Mouse (Mus musculus): ENCODE data around the gene Smpd1. TPM values are rescaled to one million over a fixed set of nuclear protein-coding genes. Genes with fewer than 3 reads are reported as not detected.

The Smpd1 gene
- total RNA-seq (2015) (16.2 and 21.0 TPM in 2 replicates), total RNA-seq (2017) (9.5 and 16.2 TPM in 2 replicates)

DNA sequence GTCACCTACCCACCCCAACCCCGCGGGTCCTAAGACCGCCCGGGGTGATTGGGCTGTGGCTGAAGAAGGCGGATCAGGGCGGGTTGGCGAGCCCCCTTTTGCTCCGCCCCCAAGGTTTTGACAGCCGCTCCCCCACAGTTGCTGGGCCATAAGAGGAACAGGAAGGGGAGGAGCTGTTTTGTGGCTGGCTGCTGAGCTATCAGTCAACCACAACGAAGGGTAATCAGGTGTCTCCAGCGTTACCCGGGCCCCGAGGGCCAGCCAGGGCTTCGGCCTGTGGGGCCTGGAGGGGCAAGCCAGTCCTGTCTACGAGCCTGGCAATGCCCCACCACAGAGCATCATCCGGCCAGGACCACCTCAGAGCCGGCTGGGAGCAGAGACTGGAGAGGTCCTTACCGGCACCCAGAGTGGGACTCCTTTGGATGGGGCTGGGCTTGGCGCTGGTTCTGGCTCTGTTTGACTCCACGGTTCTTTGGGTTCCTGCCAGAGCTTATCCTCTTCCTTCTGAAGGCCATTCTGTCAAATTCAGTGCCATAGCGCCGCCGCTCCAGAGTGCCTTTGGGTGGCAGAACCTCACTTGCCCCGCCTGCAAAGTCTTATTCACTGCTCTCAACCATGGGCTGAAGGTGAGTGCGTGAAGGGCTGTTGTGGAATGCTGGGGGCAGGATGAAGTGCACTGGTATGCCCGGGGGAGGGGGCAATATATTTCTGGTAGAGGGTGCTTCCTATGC lies at the start of gene Smpd1:
Gene Smpd1 (plus strand): TSS at position 149 of the 731 bp plus-strand sequence.
- peak; percentile 92 for ATAC-seq (replicated peaks; ENCODE audit: poor library complexity)

DNA sequence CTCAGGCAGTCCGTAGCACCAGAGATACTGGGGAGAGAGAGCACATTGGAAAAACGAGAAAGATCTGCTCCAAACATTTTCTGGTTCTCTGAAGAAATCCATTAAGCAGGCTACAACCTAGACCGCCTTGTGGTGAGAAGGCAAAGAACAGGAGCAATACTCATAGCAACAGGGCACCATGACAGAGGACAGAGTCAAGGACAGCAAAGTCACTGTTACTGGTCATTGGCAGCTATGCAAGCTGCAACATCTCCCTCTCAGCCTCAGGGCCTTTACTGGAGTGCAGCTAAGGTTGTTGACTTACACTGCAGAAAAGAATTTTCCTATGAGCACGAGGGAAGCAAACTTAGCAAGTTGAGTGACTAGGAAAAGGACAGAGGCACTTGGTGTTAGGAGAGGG lies 46.9 kb upstream of the Smpd1 start:
- ATAC-seq (replicated peaks; ENCODE audit: poor library complexity): no peak

DNA sequence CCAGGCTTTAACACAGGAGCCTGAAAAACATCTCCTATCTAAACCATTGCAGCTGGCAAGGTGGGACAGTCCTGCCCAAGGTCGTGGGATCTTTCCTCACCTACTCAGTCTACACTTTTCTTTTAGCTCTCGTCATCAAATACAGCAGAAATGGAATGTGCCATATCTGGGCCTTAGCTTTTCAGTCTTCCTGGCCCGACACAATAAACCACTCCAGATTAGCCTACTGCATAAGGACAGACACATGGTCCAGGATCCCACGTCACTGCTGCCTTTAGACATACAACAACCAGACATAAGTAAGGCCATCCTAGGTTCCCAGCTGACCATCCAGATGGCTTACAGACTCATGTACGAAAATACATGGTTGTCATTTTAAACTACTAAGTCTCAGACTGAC lies 44.0 kb upstream of the Smpd1 start:
- ATAC-seq (replicated peaks; ENCODE audit: poor library complexity): no peak

DNA sequence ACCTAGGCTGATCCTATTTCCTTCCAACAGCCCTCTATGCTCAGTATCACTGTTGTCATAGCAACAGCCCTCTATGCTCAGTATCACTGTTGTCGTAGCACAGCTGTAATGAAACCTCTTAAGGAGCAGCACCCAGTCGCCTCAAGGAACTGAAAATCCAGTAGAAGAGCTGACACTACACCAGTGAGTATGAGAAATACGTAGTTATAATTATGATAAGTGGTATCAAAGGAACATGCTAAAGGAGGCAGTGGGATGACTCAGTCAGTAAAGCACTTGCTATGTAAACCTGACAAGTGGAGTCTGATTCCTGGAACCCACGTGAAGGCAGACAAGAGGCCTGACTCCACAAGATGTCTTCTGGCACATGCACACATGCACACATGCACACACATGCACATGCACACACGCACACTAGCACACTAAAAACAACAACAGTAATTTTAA lies 40.3 kb upstream of the Smpd1 start:
- no peak for ATAC-seq (replicated peaks; ENCODE audit: poor library complexity)

DNA sequence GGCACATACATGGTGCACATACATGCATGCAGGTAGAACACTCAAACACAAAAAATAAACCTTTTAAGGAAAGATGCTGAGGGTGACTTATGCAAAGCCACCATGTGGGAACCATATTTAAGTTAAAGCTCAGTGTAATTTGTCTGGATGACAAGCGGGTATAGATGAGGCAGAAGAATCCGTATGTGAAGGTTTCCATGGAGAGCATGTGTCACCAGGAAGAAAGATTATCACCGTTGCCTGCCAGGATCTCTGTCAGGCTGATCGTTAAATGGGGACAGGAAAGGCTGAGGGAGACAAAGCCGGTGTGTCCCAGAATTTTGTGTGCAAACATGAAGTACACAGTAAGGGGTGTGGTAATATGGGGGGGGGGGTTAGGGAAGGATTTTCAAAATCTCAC lies 39.6 kb upstream of the Smpd1 start:
- ATAC-seq (replicated peaks; ENCODE audit: poor library complexity): no peak

DNA sequence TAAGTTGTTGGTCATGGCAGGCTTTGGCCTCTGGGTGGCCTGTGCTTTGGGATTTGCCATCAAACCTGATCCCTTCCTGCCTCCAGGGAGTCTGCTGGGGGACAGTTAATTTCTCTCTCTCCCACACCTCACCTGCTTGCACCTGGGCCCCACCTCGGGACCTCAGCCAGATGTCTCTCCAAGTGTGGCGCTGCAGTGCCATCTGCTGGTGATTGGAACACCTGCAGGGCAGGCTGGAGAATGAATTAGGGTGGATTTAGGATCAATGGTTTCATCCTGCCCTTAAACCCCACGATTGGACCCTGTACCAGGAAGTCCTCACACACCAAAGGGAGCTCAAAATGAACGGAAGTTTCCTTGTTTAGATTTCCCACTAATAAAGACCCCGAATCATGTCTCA lies 39.0 kb upstream of the Smpd1 start:
- peak; percentile 96 for ATAC-seq (replicated peaks; ENCODE audit: poor library complexity)

DNA sequence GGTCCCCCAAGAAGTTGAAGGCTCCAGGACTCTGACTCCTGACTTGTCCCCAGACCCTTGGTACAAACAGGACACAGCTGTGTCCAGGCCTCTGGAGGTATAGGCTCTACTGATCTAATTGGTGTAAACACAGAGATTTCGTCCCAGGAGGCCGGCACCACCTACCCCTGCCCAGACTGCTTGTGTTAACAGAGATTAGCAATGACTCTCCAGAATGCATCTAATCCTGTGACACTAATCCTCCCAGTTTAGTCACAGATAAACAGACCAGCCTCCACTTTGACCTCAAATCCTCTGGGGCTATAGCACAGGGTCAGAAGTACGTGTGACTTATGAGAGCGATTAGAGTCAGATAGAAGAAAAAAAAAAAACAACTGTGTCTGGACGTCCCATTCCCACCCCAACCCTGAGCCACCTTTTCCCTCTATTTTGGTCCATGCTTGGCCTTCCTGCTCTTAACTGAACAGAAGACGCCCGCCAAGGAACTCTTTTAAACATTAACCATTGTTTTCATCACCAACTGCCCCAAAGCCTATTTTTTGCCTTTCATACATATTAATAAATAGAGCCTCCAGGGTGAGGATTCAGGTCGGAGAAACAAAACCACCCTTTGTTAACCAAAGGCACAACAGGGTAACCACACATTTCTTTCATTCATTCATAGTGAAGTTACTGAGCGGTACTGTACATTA lies 37.3 kb upstream of the Smpd1 start:
- no peak for ATAC-seq (replicated peaks; ENCODE audit: poor library complexity)

DNA sequence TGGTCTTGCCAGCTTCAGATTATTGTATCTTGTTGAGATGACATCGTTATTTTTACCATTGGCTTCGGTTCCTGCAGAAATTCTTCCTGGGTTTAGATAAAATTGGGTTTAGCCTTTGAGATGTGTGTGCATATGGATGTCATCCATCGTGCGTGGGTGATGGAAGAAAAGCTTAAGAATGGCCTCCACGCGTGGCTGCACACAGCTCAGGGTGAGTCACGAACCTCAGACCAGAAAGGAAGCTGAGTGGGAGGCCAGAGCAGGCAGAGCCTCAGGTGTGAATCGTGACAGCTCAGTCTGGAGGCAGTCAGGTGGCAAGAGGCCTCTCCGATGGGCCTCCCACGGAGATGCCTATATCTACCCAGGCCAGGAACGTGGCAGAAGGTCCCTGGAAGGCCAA lies 34.8 kb upstream of the Smpd1 start:
- ATAC-seq (replicated peaks; ENCODE audit: poor library complexity): no peak

DNA sequence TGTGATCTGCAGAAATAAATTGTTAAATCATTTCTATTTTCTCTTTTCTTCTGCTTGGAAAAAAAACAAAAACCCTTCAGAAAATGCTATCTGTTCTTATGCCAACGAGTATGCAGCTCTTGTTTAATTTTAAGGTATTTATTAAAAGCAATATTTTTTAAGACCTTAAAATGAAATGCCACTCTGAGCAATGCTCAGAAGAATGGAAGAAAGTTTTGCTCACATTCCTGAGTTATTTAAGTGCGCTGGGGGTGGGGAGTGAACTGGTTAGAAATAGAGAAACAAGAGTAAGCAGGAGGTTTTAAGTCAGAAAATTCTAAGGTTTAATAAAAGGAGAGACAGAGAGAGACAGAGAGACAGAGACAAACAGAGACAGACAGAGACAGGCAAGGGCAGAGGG lies 34.4 kb upstream of the Smpd1 start:
- no peak for ATAC-seq (replicated peaks; ENCODE audit: poor library complexity)

DNA sequence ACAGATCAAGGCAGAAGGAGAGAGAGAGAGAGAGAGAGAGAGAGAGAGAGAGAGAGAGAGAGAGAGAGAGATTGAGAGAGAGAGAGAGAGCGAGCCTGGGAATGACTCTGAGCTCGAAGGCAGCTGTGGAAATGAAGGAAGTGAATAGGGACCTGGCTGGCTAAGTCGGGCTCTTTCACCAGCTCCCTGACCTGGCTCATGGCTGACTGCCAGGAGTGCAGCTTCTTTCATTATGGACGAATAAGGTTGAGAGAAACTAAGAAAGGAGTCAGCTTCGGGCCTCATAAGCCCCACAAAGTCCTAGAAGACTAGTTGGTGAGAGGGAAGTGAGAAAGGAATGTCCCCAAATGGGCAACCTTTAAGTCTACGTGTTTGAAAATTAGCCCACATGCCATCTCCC lies 34.0 kb upstream of the Smpd1 start:
- no peak for ATAC-seq (replicated peaks; ENCODE audit: poor library complexity)

DNA sequence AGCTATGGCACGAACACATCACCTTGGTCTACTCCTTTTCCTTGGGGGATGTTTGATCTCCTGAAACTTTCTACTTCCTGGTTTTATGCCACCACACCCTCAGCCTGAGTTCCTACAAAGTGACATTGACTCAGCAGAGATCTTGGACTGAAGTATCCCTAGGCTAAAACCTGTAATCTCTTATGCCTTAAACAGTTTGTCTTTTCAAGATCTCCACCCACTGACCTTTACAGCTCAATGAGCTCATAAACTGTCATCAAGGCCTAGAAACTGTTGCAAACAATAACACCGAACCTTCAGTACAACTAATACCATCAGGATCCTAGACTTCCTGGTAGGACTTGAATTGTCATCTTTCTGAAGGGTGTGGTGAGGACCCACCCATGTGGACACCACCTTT lies 29.9 kb upstream of the Smpd1 start:
- no peak for ATAC-seq (replicated peaks; ENCODE audit: poor library complexity)

DNA sequence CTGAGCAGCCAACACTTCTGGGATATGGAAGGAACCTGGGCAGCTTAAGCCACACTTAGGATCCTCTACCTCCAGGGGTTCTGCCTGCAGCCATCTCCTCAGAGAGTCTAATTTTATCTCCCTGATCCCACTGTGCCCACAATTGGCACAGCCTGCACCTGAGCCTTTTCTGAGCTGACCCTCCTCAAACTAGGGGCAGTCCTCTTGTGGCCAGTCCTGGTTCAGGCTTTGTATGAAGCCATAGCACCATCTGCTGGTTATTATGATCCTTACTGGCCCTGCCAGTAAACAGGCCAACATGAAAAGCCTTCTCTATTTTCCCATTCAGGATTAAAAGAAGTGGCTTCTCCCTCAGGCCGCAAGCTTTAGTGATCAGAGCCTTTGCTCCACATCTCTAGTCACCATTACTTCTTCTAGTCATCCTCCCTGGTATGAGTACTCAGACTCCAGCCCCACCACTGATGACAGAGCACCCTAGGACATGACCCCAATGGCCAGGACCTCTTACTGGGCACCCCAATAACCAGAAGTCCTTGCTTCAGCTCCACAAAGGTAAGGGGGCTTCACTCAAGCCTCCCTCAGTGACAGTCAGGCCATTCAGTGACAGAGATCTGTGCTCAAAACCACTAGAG lies 26.7 kb upstream of the Smpd1 start:
- ATAC-seq (replicated peaks; ENCODE audit: poor library complexity): peak; percentile 88

DNA sequence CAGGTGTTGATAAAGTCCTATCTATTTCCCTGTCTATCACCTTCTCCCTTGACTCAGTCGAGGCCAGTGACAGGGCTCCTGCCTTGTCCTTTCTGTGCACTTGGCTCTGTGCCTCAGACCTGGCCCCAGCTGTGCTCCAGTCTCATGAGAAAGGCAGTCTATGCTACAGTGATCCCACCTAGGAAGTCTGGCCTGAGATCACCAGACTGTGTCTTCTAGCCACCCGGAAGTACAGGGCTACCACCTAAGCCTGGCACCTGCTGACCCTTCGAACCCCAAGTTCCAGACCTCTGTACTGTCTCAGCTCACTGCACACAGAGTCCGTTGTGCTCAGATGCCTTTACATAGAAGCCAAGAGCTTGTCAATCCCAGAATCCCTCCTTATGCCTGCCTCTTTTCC lies 26.1 kb upstream of the Smpd1 start:
- no peak for ATAC-seq (replicated peaks; ENCODE audit: poor library complexity)

DNA sequence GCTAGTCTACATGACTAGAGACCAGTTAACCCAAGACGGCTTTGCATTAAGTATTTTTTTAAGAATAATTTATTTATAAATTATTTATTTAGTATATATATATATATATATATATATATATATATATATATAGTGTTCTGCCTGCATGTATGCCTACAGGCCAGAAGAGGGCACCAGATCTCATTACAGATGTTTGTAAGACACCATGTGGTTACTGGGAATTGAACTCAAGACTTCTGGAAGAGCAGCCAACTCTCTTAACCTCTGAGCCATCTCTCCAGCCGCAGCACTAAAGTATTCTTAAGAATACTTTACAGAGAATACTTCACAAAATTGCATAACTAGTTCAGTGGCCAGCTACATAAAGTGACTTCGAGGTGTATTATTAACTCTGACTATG lies 20.0 kb upstream of the Smpd1 start:
- no peak for ATAC-seq (replicated peaks; ENCODE audit: poor library complexity)

DNA sequence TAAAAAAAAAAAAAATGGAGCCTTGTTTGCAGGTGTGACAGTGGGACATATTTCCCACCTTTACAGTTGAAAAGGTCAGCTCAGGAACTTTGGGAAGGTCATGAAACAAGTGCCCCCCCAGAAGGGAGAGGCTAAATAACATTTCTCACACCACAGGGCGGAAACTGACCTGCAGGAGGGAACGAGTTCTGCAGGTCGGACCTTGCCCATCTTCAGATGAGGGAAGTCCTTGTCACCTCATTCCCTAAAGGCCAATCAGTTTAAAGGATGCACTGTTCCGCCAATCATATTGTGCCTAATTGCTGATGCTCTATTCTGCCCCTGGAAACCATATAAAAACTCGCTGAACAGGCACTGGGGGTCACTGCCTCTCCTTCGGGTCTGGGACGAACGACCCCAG lies 8.2 kb upstream of the Smpd1 start:
- no peak for ATAC-seq (replicated peaks; ENCODE audit: poor library complexity)

DNA sequence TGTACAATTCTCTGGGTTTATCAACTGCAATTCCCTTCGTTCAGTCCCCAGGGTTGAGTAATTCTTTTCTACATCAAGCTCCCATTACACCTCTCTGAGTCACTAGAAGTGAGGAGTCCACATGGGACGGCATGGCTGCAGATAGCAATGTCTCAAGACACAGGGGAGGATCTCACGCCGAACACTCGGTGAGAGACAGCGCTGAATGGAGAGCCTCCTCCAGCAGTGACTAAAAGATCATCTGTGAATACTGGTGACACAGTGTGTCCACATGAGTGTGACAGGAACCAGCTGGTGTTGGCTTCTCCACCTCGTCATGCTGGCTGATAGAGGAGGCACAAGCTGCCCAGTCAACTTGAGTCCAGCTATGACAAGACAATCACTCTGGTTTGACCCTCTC lies 6.2 kb upstream of the Smpd1 start:
- no peak for ATAC-seq (replicated peaks; ENCODE audit: poor library complexity)

DNA sequence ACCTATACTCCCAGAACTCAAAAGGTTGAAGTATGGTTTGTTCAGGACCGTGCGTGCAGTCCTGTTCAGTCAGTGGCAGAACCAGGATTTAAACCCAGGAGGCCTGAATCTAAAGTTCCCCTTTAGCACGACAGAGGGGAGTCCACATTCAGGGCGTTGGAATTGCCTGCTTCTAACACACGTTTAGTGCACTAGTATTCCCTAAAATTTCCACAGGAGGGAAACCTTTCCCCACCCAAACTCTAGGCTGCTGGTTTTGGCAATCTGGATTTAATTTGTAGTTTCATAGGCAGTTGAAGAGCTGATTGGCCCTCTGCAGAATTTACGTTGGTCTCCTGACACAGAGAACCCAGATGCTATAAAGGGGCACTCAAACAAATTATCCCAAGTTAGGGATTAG lies 5.1 kb upstream of the Smpd1 start:
- no peak for ATAC-seq (replicated peaks; ENCODE audit: poor library complexity)

DNA sequence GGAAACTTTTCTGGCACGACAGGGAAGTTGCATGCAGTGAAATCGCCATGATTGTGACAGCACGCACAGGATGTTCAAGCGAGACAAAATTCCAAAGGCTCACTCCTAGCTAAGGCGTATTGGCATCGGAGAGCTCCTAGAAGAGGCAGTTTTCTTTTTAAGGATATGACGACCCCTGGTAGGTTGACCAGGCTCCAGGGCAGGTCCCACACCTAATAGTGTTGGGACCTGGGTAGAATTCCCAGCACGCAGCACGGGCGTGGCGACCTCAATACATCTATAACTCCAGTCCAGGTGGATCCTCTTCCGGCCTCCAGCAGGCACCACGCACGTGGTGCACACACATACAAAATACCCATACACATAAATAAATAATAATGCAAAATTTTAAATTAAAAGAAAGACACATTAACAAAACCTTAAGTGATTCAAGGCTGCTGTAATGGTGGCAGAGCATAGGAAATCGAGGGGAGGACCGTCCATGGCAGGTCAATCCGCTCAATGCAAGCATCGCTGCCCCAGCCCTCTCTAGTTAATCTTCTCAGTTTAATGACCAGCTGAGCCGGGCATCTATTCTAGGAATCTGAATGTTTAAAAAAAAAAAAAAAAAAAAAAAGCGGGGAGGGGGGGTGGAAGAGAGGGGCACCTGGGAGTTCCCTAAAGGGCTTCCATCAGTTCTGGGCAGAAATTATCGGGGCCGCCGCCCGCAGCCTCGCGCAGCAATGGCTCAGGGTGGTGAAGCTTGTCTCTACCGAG lies 526 bp upstream of the Smpd1 start:
- ATAC-seq (replicated peaks; ENCODE audit: poor library complexity): no peak

DNA sequence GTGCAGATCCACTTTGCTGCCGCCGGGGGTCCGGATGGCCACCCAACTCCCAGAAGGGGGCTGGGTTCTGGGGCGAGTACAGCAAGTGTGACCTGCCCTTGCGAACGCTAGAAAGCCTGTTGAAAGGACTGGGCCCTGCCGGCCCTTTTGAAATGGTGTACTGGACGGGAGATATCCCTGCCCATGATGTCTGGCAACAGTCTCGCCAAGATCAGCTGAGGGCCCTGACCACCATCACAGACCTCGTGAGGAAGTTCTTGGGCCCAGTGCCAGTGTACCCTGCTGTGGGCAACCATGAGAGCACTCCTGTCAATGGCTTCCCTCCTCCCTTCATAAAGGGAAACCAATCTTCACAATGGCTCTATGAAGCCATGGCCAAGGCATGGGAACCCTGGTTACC lies 1.4 kb downstream of the Smpd1 start:
- no peak for ATAC-seq (replicated peaks; ENCODE audit: poor library complexity)

DNA sequence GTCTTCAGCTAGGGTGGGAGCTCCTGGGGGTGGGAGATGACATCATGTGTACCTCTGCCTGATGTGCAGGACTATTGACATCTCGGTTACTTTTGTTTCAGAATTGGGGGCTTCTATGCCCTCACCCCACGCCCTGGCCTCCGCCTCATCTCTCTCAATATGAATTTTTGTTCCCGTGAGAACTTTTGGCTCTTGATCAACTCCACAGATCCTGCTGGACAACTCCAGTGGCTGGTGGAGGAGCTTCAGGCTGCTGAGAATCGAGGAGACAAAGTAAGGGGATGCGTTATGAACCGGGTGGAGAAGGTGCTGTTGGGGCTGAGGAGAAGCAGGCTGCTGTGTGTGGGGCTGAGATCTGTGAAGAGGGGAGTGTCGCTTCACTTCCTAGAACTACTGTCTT lies 2.2 kb downstream of the Smpd1 start:
- ATAC-seq (replicated peaks; ENCODE audit: poor library complexity): no peak

DNA sequence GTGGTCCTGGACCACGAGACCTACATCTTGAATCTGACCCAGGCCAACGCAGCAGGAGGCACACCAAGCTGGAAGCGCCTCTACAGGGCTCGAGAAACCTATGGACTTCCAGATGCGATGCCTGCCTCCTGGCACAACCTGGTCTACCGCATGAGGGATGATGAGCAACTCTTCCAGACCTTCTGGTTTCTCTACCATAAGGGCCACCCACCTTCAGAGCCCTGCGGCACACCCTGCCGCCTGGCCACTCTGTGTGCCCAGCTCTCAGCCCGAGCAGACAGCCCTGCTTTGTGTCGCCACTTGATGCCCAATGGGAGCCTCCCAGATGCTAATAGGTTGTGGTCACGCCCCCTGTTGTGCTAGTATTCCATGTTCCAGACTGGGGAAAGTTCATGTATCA lies 3.5 kb downstream of the Smpd1 start:
- ATAC-seq (replicated peaks; ENCODE audit: poor library complexity): no peak

DNA sequence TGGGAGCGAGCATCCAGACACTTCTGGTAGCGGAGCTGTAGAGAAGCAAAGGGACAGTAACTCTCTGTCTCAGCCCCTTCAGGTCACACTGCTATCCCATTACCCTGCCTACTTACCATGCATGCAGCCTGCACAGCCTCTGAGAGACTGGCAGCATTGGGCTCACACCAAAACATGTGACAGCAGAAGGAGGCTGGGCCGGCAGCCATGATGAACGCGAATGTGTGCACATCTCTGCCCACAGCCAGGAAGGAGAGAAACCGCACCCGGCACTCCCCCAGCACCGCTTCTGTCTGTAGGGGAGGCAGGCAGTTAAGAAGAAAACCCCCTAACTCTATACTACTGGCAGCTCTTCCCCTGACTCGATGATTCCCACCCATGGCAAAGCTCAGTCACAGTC lies 4.9 kb downstream of the Smpd1 start:
- no peak for ATAC-seq (replicated peaks; ENCODE audit: poor library complexity)
